8 mouse cellular contexts compared by ENCODE assay signal in genomic region chr19:56549033-56549680, GRCm38 (mm10). TPM values are rescaled to one million over a fixed set of nuclear protein-coding genes. Genes with fewer than 3 reads are reported as not detected.
DNase-seq lines count a peak whose midpoint lies in the region; TF ChIP-seq lines count a peak whose summit lies in the region.

No protein-coding gene starts in this region.

- H3K9ac ChIP-seq in CH12.LX (ENCODE audit: insufficient read depth, low read depth) = peak overlapping the region; percentile 89

- in situ Hi-C loops in CH12.LX (cut with MboI; ENCODE audit: low pct_ligation_motif_present, low pct_unique_long_range_greater_than_20kb, low sequenced_read_pairs) = no loop called here

- TF ChIP-seq RAD21 in CH12.LX (IDR thresholded peaks at IDR 0.05; ENCODE audit: low read depth, low read length) = no peak

- no peaks in the 10 kb centered on the region for H3K27me3 ChIP-seq in CH12.LX (replicated peaks)

- no peak for TF ChIP-seq EP300 in CH12.LX (IDR thresholded peaks at IDR 0.05; ENCODE audit: low read length)

- H3K4me2 ChIP-seq in CH12.LX (ENCODE audit: insufficient read depth, low read depth, poor library complexity, severe bottlenecking) = peak overlapping the region; percentile 91

- H3K27ac ChIP-seq in CH12.LX (ENCODE audit: insufficient read depth, low read depth) = peak overlapping the region; percentile 84; the same call in 1 of the 2 replicates
- peak overlapping the region; percentile 91 for H3K27ac ChIP-seq in olfactory bulb, adult 2 months (ENCODE audit: insufficient read depth, low read depth, low read length)

- H3K4me3 ChIP-seq in CH12.LX (replicated peaks in 1 of 3; ENCODE audit: low read depth in 2 of 3, low read length in 2 of 3, poor library complexity in 1 of 3) = peak overlapping the region; percentile 88 to 98 (median 92)
- peak overlapping the region; percentile 97 for H3K4me3 ChIP-seq in olfactory bulb, adult 2 months (ENCODE audit: insufficient read depth, low read depth, low read length)

- peaks cover 18 to 41% of the 10 kb centered on the region in 2 experiments for H3K36me3 ChIP-seq in CH12.LX (replicated peaks in 1 of 2; ENCODE audit: control insufficient read depth in 1 of 2, insufficient read depth in 1 of 2, low read length in 1 of 2)

- peaks cover 0 to 36% of the 10 kb centered on the region in 2 experiments; a peak in 2 of 4 replicates for H3K4me1 ChIP-seq in CH12.LX (ENCODE audit: control insufficient read depth in 1 of 2, insufficient read depth in 2 of 2)
- 0 out of 2 replicates have a peak, but pooled peaks cover 3% of the 10 kb centered on the region for H3K4me1 ChIP-seq in olfactory bulb, adult 2 months (ENCODE audit: control insufficient read depth, insufficient read depth, low read length)

- 14% methylated on average over 18 of the region's 18 CpGs for WGBS in olfactory bulb, adult 2 months

- DNase-seq in embryo, embryonic 10 days (ENCODE audit: low spot score) = peak; percentile 52
- no peak for DNase-seq in embryo, embryonic 9.5 days (ENCODE audit: extremely low spot score)
- no peak for DNase-seq in CH12.LX (ENCODE audit: extremely low read depth)
- DNase-seq in forelimb bud, embryonic 11.5 days (ENCODE audit: low read depth, low spot score) = peak; percentile 23
- DNase-seq in kidney, postnatal 36 days = peak; percentile 35 to 51
- DNase-seq in frontal cortex, adult 2 months (ENCODE audit: extremely low spot score in 1 of 2, low spot score in 1 of 2) = no peak
- DNase-seq in right cerebral cortex, postnatal 4 days = no peak

- H3K9me3 ChIP-seq in CH12.LX (replicated peaks; ENCODE audit: low read length) = peaks cover 2% of the 10 kb centered on the region

- TF ChIP-seq POLR2A in CH12.LX (IDR thresholded peaks at IDR 0.05; ENCODE audit: low read depth, low read length) = no peak
- no peak for TF ChIP-seq POLR2A in olfactory bulb, adult 2 months (IDR thresholded peaks at IDR 0.05; ENCODE audit: insufficient read depth, low read depth, low read length)

- dilution Hi-C loops in CH12.LX (cut with MboI; ENCODE audit: extremely low pct_ligation_motif_present, extremely low pct_unique_long_range_greater_than_20kb, low sequenced_read_pairs) = no loop called here

- peaks cover 22% of the 10 kb centered on the region for H3K79me2 ChIP-seq in CH12.LX (replicated peaks; ENCODE audit: control insufficient read depth, extremely low read depth, insufficient read depth, poor library complexity, severe bottlenecking)

- TF ChIP-seq CTCF in CH12.LX (conservative IDR thresholded peaks at IDR 0.05 in 1 of 2, IDR thresholded peaks at IDR 0.05 in 1 of 2; ENCODE audit: low read depth in 2 of 2, low read length in 2 of 2) = no peak
- no peak for TF ChIP-seq CTCF in olfactory bulb, adult 2 months (IDR thresholded peaks at IDR 0.05; ENCODE audit: insufficient read depth, low read depth, low read length)

TF ChIP-seq in CH12.LX, 34 proteins besides CTCF, POLR2A, EP300 and RAD21:
- peak; percentile 28; the same call in 1 of the 2 replicates for TF ChIP-seq BHLHE40 (IDR thresholded peaks at IDR 0.05; ENCODE audit: low read depth, low read length)
- peak; percentile 38 for TF ChIP-seq MXI1 (IDR thresholded peaks at IDR 0.05; ENCODE audit: low read depth, low read length)
- no peak for TF ChIP-seq E2F4 (IDR thresholded peaks at IDR 0.05; ENCODE audit: insufficient replicate concordance, low read depth, low read length)

RNA-seq across cellular contexts. Expression of gene Nhlrc2, which starts 1.1 kb away (rescaled TPM):
- 9.5 and 9.9 TPM in 2 replicates for total RNA-seq in CH12.LX (2012; rRNA removed)
- total RNA-seq in CH12.LX (2014; rRNA removed) = 12.6 and 12.9 TPM in 2 replicates
- 18.3 and 22.9 TPM in 2 replicates for polyA plus RNA-seq in CH12.LX (2012; ENCODE audit: insufficient read length, low read depth)
- polyA plus RNA-seq in olfactory bulb, adult 2 months (2012; ENCODE audit: insufficient read depth, insufficient read length, low replicate concordance, missing spikeins) = not detected in 2 replicates
- 9.2 and 10.3 TPM in 2 replicates for polyA plus RNA-seq in frontal cortex, adult 2 months (2012; rRNA removed)

RNA-seq across cellular contexts. Expression of gene Dclre1a, which starts 1.1 kb away (rescaled TPM):
- total RNA-seq in CH12.LX (2012; rRNA removed) = 8.3 and 9.3 TPM in 2 replicates
- 14.8 and 15.7 TPM in 2 replicates for total RNA-seq in CH12.LX (2014; rRNA removed)
- 11.4 and 13.1 TPM in 2 replicates for polyA plus RNA-seq in CH12.LX (2012; ENCODE audit: insufficient read length, low read depth)
- not detected in 2 replicates for polyA plus RNA-seq in olfactory bulb, adult 2 months (2012; ENCODE audit: insufficient read depth, insufficient read length, low replicate concordance, missing spikeins)
- 7.8 and 9.4 TPM in 2 replicates for polyA plus RNA-seq in frontal cortex, adult 2 months (2012; rRNA removed)

Comparison
In these comparisons a context has a peak if more than half of its experiments do, and no peak if none do; other contexts are left out.
1. DNase-seq: peak in embryo, embryonic 10 days (single experiment), forelimb bud, embryonic 11.5 days (single experiment) and kidney, postnatal 36 days (2 of 2); none in embryo, embryonic 9.5 days (single experiment), CH12.LX (single experiment), frontal cortex, adult 2 months (0 of 2) and right cerebral cortex, postnatal 4 days (single experiment).